Mouse (Mus musculus) gastrocnemius, postnatal 25 days (tissue): ENCODE measurements at regions not wholly inside any gene's neighbourhood (a gene's known extent, or its start where the extent isn't known, plus 50 kb on each side); places are given as distances from the start of the nearest gene placed in this dataset.
A peak's percentile ranks its signal among the peaks of the same experiment; 100 is the strongest.

Source experiments
- DNase-seq: peaks from one replicate; pipeline ENCODE4 v3.0.0; 2022

- DNase-seq, result no peak
Observed at GRCm38 (mm10) chrX:158920217-158920616, 289.9 kb upstream of the Rps6ka3 start.

- peak; percentile 16 for DNase-seq
Observed at GRCm38 (mm10) chrX:158921424-158921823, 288.7 kb upstream of the Rps6ka3 start.

- DNase-seq, result peak; percentile 30
Observed at GRCm38 (mm10) chrX:158921838-158922450, 288.2 kb upstream of the Rps6ka3 start.

GRCm38 (mm10) chrX:158923081-158923561 lies 287.0 kb upstream of the Rps6ka3 start:
- DNase-seq, result peak; percentile 23

GRCm38 (mm10) chrX:158923657-158924489 lies 286.2 kb upstream of the Rps6ka3 start:
- DNase-seq, result no peak

- no peak for DNase-seq
Observed at GRCm38 (mm10) chrX:158924490-158925398, 285.4 kb upstream of the Rps6ka3 start.

GRCm38 (mm10) chrX:158931864-158932263 lies 278.2 kb upstream of the Rps6ka3 start:
- DNase-seq, result no peak

GRCm38 (mm10) chrX:158947191-158947590 lies 262.9 kb upstream of the Rps6ka3 start:
- no peak for DNase-seq

- no peak for DNase-seq
Observed at GRCm38 (mm10) chrX:158971726-158972125, 238.4 kb upstream of the Rps6ka3 start.

- DNase-seq, result peak; percentile 7
Observed at GRCm38 (mm10) chrX:158976648-158977047, 233.5 kb upstream of the Rps6ka3 start.

- no peak for DNase-seq
Observed at GRCm38 (mm10) chrX:158984721-158985120, 225.4 kb upstream of the Rps6ka3 start.

- no peak for DNase-seq
Observed at GRCm38 (mm10) chrX:158987676-158988075, 222.4 kb upstream of the Rps6ka3 start.

- no peak for DNase-seq
Observed at GRCm38 (mm10) chrX:159018955-159019354, 191.2 kb upstream of the Rps6ka3 start.

- no peak for DNase-seq
Observed at GRCm38 (mm10) chrX:159026311-159026710, 183.8 kb upstream of the Rps6ka3 start.

- DNase-seq, result no peak
Observed at GRCm38 (mm10) chrX:159031927-159032326, 178.2 kb upstream of the Rps6ka3 start.

GRCm38 (mm10) chrX:159043432-159043831 lies 166.7 kb upstream of the Rps6ka3 start:
- DNase-seq, result peak; percentile 21

- no peak for DNase-seq
Observed at GRCm38 (mm10) chrX:159047876-159048275, 162.2 kb upstream of the Rps6ka3 start.

- no peak for DNase-seq
Observed at GRCm38 (mm10) chrX:159055689-159056461, 154.2 kb upstream of the Rps6ka3 start.

GRCm38 (mm10) chrX:159056462-159056805 lies 153.7 kb upstream of the Rps6ka3 start:
- DNase-seq, result no peak

- no peak for DNase-seq
Observed at GRCm38 (mm10) chrX:159058931-159059330, 151.2 kb upstream of the Rps6ka3 start.

GRCm38 (mm10) chrX:159061322-159061721 lies 148.8 kb upstream of the Rps6ka3 start:
- no peak for DNase-seq

GRCm38 (mm10) chrX:159066212-159066611 lies 143.9 kb upstream of the Rps6ka3 start:
- DNase-seq, result no peak
